Mouse (Mus musculus): ENCODE results near the gene Fgd2. TPM values are rescaled to one million over a fixed set of nuclear protein-coding genes. Genes with fewer than 3 reads are reported as not detected.
"Not testable (repeated sequence)": the region's sequence is repeated elsewhere in the genome, so short reads cannot be mapped to it uniquely, and the experiment has no call there.

Gene Fgd2
- polyA plus RNA-seq (2014; fragmentation: Nextera tagmentation; extraction: Ambion mirVana): 3.8 and 4.9 TPM in 2 replicates

DNA sequence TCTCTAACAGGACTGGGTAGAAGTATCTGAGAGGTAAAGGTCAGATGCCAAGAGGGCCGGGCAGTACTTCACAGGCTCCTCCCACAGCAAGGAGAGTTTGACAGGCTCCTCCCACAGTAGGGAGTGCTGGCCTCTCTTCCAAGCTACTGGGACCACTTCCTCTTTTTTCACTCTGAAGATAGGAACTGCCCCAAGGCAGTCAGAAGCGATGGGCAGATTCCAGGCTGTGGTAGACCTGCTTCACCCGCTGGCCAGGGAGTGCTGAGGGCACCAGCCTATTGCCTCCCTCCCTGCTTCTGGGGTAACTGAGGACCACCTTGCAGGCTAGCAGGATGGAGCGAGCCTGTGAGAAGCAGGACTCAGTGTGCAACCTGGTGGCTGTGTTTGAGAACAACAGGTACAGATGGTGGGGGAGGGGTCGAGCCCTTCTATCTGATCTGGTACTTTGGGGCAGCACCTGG lies at the start of gene Fgd2:
Fgd2 (plus strand) TSS at position 154 of the 461 bp plus-strand sequence.
- H3K27me3 ChIP-seq (ENCODE audit: control insufficient read depth, insufficient read depth, low read length): no peaks in the 10 kb centered on the region
- H3K36me3 ChIP-seq (replicated peaks; ENCODE audit: control insufficient read depth, insufficient read depth): no peaks in the 10 kb centered on the region
- H3K9me3 ChIP-seq (ENCODE audit: control insufficient read depth, low read length): no peaks in the 10 kb centered on the region
- H3K4me1 ChIP-seq (replicated peaks; ENCODE audit: control insufficient read depth, insufficient read depth, low read length): peaks cover 19% of the 10 kb centered on the region
- ATAC-seq (ENCODE audit: low FRiP score) (no peak), DNase-seq (ENCODE audit: low spot score) (no peak)
- no peak within 1 kb of the TSS for H3K4me2 ChIP-seq (replicated peaks)
- WGBS: 26% methylated on average over 5 of the region's 5 CpGs
- no peak within 1 kb of the TSS for H3K4me3 ChIP-seq (replicated peaks; ENCODE audit: low read length)
- H3K9ac ChIP-seq: no peak within 1 kb of the TSS
- H3K27ac ChIP-seq: no peak within 1 kb of the TSS

DNA sequence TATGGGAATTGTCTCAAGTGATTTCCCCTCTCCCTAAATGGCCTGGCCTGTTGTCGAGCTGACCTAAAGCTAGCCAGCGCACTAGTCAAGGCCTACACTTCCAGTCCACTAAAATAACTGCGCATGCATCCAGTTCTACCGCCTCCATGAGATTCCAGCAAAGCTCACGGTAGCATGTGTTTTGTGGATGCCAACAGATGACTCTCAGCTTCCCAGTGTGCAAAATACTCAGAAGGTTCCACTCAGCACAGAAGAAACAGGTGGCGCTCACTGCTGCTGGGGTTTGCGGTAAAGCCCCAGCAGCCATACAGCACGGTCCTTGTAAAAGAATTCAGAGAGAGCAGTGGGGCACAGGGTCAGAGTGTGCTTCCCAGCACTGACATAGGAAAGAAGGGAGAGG lies 49.1 kb upstream of the Fgd2 start:
- Histone ChIP-seq H3K4me3 (replicated peaks; ENCODE audit: low read length) (no peak overlapping the region), H3K36me3 (replicated peaks; ENCODE audit: control insufficient read depth, insufficient read depth) (no peaks in the 10 kb centered on the region), H3K4me1 (replicated peaks; ENCODE audit: control insufficient read depth, insufficient read depth, low read length) (0 out of 2 replicates have a peak, but pooled peaks cover 4% of the 10 kb centered on the region), H3K9me3 (ENCODE audit: control insufficient read depth, low read length) (no peaks in the 10 kb centered on the region; the same call in 1 of the 2 replicates), H3K4me2 (replicated peaks) (no peak overlapping the region), H3K27ac (no peak overlapping the region), H3K9ac (no peak overlapping the region), H3K27me3 (ENCODE audit: control insufficient read depth, insufficient read depth, low read length) (no peaks in the 10 kb centered on the region)
- WGBS: 91% methylated on average over 8 of the region's 8 CpGs
- DNase-seq (ENCODE audit: low spot score) (no peak), ATAC-seq (ENCODE audit: low FRiP score) (no peak)

DNA sequence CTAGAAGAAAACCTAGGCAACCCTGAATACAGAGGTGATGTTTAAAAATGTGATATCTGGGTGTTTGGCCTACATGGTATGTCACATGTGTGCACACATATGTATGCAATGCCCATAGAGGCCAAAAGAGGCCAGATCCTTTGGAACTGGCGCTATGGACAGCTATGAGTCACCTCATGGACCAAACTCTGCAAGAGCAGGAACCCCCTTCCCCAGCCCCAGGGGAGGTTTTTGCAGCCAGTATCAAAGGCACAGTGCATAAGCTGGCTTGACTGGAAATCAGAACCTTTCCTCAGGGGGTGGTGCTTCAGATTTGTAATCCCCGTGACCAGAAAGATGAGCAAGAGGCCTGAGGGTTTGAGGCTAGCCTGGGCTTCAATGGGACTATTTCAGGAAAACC lies 48.6 kb upstream of the Fgd2 start:
- H3K27ac ChIP-seq: no peak overlapping the region
- no peaks in the 10 kb centered on the region for H3K27me3 ChIP-seq (ENCODE audit: control insufficient read depth, insufficient read depth, low read length)
- DNase-seq (ENCODE audit: low spot score) (no peak), ATAC-seq (ENCODE audit: low FRiP score) (no peak)
- no peak overlapping the region for H3K4me2 ChIP-seq (replicated peaks)
- no peaks in the 10 kb centered on the region; the same call in 1 of the 2 replicates for H3K9me3 ChIP-seq (ENCODE audit: control insufficient read depth, low read length)
- H3K9ac ChIP-seq: no peak overlapping the region
- no peaks in the 10 kb centered on the region for H3K36me3 ChIP-seq (replicated peaks; ENCODE audit: control insufficient read depth, insufficient read depth)
- no peak overlapping the region for H3K4me3 ChIP-seq (replicated peaks; ENCODE audit: low read length)
- 0 out of 2 replicates have a peak, but pooled peaks cover 1% of the 10 kb centered on the region for H3K4me1 ChIP-seq (replicated peaks; ENCODE audit: control insufficient read depth, insufficient read depth, low read length)
- 94% methylated on average over 2 of the region's 2 CpGs for WGBS

DNA sequence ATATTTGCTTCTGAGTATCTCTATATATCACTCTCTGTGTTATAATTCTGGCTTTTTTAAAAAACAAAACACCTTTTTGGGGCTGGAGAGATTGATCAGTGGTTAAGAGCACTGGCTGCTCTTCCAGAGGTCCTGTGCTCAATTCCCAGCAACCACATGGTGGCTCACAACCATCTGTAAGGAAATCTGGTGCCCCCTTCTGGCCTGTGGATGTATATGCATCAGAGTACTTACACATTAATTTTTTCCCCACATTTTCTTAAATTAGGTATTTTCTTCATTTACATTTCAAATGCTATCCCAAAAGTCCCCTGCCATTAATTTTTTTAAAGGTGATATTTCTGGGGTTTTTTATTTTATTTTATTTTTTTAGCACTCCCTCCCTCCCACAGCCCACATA lies 47.4 kb upstream of the Fgd2 start:
- Histone ChIP-seq H3K27ac (no peak overlapping the region), H3K4me2 (replicated peaks) (no peak overlapping the region), H3K27me3 (ENCODE audit: control insufficient read depth, insufficient read depth, low read length) (no peaks in the 10 kb centered on the region), H3K4me1 (replicated peaks; ENCODE audit: control insufficient read depth, insufficient read depth, low read length) (no peaks in the 10 kb centered on the region), H3K9me3 (ENCODE audit: control insufficient read depth, low read length) (no peaks in the 10 kb centered on the region; the same call in 1 of the 2 replicates), H3K9ac (no peak overlapping the region), H3K4me3 (replicated peaks; ENCODE audit: low read length) (no peak overlapping the region), H3K36me3 (replicated peaks; ENCODE audit: control insufficient read depth, insufficient read depth) (no peaks in the 10 kb centered on the region)
- DNase-seq (ENCODE audit: low spot score): no peak
- no peak for ATAC-seq (ENCODE audit: low FRiP score)

DNA sequence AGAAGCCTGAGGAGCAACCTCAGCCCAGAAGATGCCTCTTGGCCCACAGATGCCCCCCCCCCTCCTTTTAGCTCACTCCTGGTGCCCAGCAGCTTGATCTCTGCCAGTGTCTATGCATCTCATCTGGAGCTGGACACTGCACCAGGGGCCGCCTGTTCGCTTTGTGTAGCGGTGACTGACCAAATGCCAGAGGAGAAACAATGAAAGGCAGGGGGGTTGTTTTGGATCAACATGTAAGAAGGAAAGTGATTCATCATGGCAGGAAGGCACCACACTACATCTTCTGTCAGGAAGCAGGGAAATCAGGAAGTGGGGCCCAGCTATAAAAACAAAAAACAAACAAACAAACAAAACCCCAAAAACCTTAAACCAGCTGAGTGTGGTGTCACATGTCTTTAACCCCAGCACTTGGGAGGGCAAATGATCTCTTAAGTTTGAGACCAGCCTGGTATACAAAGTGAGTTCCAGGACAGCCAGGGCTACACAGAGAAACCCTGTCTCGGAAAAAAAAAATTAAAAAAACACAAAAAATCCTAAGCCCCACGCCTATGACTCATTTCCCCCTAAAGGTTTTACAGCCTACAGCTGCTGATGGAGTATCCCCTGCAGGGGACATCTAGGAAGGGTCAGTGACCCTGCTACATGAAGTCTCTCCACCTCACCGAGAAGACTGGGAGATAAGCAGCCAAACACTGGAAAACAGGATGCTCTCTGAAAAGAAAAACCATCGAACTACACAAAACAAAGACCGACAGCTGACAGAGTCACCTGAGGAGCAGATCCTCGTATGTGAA lies 44.8 kb upstream of the Fgd2 start:
- WGBS: 44% methylated on average over 9 of the region's 9 CpGs
- no peaks in the 10 kb centered on the region for H3K4me1 ChIP-seq (replicated peaks; ENCODE audit: control insufficient read depth, insufficient read depth, low read length)

DNA sequence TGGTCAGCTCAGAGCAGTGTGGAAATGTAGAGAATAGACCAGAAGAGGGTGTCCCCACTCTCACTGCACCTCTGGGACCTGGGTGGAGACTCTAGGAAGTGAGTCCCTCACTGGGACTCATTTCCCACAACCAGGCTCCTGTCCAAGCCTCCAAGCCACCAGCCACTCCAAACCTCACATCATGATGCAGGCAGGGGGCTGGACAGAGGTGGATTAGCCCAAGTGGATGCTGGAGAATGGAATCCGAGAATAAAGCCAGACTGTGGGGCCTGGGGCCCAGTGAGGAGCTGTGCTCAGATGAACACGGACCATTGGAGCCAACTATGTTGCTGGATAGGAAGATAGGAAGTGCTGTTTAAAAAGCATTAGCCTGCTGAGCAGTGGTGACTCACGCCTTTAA lies 43.8 kb upstream of the Fgd2 start:
- WGBS: 86% methylated on average over 3 of the region's 3 CpGs
- Histone ChIP-seq H3K9me3 (ENCODE audit: control insufficient read depth, low read length) (no peaks in the 10 kb centered on the region; the same call in 1 of the 2 replicates), H3K27me3 (ENCODE audit: control insufficient read depth, insufficient read depth, low read length) (peaks cover 16% of the 10 kb centered on the region), H3K36me3 (replicated peaks; ENCODE audit: control insufficient read depth, insufficient read depth) (no peaks in the 10 kb centered on the region), H3K27ac (no peak overlapping the region), H3K4me1 (replicated peaks; ENCODE audit: control insufficient read depth, insufficient read depth, low read length) (0 out of 2 replicates have a peak, but pooled peaks cover under 1% of the 10 kb centered on the region), H3K4me2 (replicated peaks) (no peak overlapping the region), H3K9ac (no peak overlapping the region), H3K4me3 (replicated peaks; ENCODE audit: low read length) (no peak overlapping the region)
- DNase-seq (ENCODE audit: low spot score) (no peak), ATAC-seq (ENCODE audit: low FRiP score) (no peak)

More for the DNA sequence above, 44.8 kb upstream of the Fgd2 start:
- ATAC-seq (ENCODE audit: low FRiP score) (no peak), DNase-seq (ENCODE audit: low spot score) (no peak)
- Histone ChIP-seq H3K27me3 (ENCODE audit: control insufficient read depth, insufficient read depth, low read length) (peaks cover 6% of the 10 kb centered on the region), H3K4me3 (replicated peaks; ENCODE audit: low read length) (no peak overlapping the region), H3K4me2 (replicated peaks) (no peak overlapping the region), H3K27ac (no peak overlapping the region), H3K36me3 (replicated peaks; ENCODE audit: control insufficient read depth, insufficient read depth) (no peaks in the 10 kb centered on the region), H3K9ac (no peak overlapping the region), H3K9me3 (ENCODE audit: control insufficient read depth, low read length) (no peaks in the 10 kb centered on the region; the same call in 1 of the 2 replicates)

DNA sequence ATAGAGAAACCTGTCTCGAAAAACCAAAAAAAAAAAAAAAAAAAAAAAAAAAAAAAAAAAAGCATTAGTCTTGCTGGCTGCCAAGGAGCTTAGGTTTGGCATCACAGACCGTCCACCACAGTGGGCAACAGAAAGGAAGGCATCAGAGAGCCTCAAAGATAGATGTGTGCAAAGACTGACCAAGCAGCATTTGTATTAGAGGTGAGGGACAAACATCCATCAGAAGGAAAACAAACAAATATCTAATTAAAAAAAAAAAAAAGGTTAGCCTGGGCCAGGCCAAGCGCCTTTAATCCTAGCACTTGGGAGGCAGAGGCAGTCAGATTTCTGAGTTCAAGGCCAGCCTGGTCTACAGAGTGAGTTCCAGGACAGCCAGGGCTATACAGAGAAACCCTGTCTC lies 43.3 kb upstream of the Fgd2 start, which contains the start of gene Pi16:
Pi16 (plus strand) TSS at position 301 of the 400 bp plus-strand sequence.
- peaks cover 21% of the 10 kb centered on the region for H3K27me3 ChIP-seq (ENCODE audit: control insufficient read depth, insufficient read depth, low read length)
- not testable (repeated sequence) for DNase-seq (ENCODE audit: low spot score); H3K9me3 ChIP-seq (ENCODE audit: control insufficient read depth, low read length); H3K9ac ChIP-seq; H3K4me3 ChIP-seq (replicated peaks; ENCODE audit: low read length); H3K4me1 ChIP-seq (replicated peaks; ENCODE audit: control insufficient read depth, insufficient read depth, low read length); H3K4me2 ChIP-seq (replicated peaks); ATAC-seq (ENCODE audit: low FRiP score); H3K36me3 ChIP-seq (replicated peaks; ENCODE audit: control insufficient read depth, insufficient read depth); H3K27ac ChIP-seq
- 87% methylated on average over 3 of the region's 3 CpGs for WGBS

DNA sequence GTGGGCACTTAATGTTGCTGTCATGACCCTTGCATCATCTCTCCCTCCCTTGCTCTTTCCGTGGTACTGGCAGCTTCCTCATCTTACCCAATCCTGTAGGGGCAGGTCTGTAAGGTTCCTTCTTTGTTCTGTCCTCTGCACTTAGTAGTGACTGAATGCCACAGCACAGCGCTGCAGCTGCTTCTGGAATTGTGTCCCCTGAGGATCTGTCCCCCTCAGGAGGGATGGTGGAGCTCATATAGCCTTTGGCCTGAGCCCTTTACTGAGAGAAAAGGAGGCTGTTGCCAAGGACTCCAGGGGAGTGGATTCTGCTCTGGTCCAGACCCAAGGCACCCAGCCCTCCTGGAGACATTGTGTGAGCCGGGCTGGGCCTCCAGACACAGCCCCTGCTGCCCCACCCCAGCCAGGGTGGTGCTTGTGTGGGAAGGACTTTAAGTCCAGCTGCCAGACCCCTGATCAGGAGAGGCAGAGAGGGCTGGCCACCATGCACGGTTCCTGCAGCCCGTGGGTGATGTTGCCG lies 41.9 kb upstream of the Fgd2 start:
- H3K36me3 ChIP-seq (replicated peaks; ENCODE audit: control insufficient read depth, insufficient read depth): no peaks in the 10 kb centered on the region
- H3K27me3 ChIP-seq (ENCODE audit: control insufficient read depth, insufficient read depth, low read length): peaks cover 29% of the 10 kb centered on the region
- H3K27ac ChIP-seq: no peak overlapping the region
- 0 out of 2 replicates have a peak, but pooled peaks cover 4% of the 10 kb centered on the region for H3K4me1 ChIP-seq (replicated peaks; ENCODE audit: control insufficient read depth, insufficient read depth, low read length)
- H3K9ac ChIP-seq: no peak overlapping the region
- DNase-seq (ENCODE audit: low spot score): no peak
- no peak overlapping the region for H3K4me3 ChIP-seq (replicated peaks; ENCODE audit: low read length)
- H3K4me2 ChIP-seq (replicated peaks): no peak overlapping the region
- WGBS: 46% methylated on average over 6 of the region's 6 CpGs
- H3K9me3 ChIP-seq (ENCODE audit: control insufficient read depth, low read length): no peaks in the 10 kb centered on the region
- no peak for ATAC-seq (ENCODE audit: low FRiP score)

DNA sequence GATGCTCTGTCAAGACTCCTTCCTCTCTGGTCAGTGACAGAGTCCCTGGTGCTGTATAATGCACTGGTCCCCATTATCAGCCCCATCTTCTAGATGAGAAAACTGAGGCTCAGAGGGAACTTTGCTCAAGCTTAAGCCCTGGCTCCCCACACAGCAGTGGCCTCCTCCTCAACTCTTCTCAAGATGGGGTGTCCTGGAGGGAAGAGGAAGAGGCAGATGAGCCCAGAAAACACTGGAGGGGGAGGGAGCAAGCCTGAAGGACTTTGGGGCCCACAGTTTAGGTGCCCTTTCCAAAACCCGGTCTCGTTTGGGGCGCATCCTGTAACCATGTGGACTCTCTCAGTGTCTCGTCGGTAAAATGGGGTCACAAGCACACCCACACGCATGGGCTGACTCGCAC lies 41.2 kb upstream of the Fgd2 start:
- no peak for ATAC-seq (ENCODE audit: low FRiP score)

More for the DNA sequence above, 41.2 kb upstream of the Fgd2 start:
- Histone ChIP-seq H3K27me3 (ENCODE audit: control insufficient read depth, insufficient read depth, low read length) (peaks cover 29% of the 10 kb centered on the region), H3K36me3 (replicated peaks; ENCODE audit: control insufficient read depth, insufficient read depth) (no peaks in the 10 kb centered on the region), H3K9me3 (ENCODE audit: control insufficient read depth, low read length) (no peaks in the 10 kb centered on the region), H3K9ac (no peak overlapping the region), H3K4me1 (replicated peaks; ENCODE audit: control insufficient read depth, insufficient read depth, low read length) (0 out of 2 replicates have a peak, but pooled peaks cover 4% of the 10 kb centered on the region), H3K4me2 (replicated peaks) (no peak overlapping the region), H3K27ac (no peak overlapping the region), H3K4me3 (replicated peaks; ENCODE audit: low read length) (no peak overlapping the region)
- 93% methylated on average over 7 of the region's 7 CpGs for WGBS
- no peak for DNase-seq (ENCODE audit: low spot score)
